Mouse (Mus musculus) heart, embryonic 11.5 days (tissue): ENCODE results near the gene Astn2. TPM values are rescaled to one million over a fixed set of nuclear protein-coding genes. Genes with fewer than 3 reads are reported as not detected.

Experiments
- ATAC-seq: fragments of 200-750 bp; cut with Nextera tagmentation; replicated peaks from 2 replicates; pipeline ENCODE4 v1.8.0; 2017; ENCODE audit warnings: moderate library complexity; ENCODE audit not compliant: insufficient number of reproducible peaks, low FRiP score, low TSS enrichment
- H3K27ac ChIP-seq: fragments of 300-500 bp; sonication (generic); 2 replicates; pipeline ENCODE4 v1.5.1; 2014; ENCODE audit warnings: mild to moderate bottlenecking, low read depth, low read length
- H3K27me3 ChIP-seq: fragments of 300-500 bp; sonication (generic); 2 replicates; pipeline ENCODE4 v1.6.1; 2014; ENCODE audit warnings: mild to moderate bottlenecking, low read length, mixed read lengths; ENCODE audit not compliant: control insufficient read depth, insufficient read depth
- H3K36me3 ChIP-seq: fragments of 300-500 bp; sonication (generic); 2 replicates; pipeline ENCODE4 v1.6.1; 2014; ENCODE audit warnings: mild to moderate bottlenecking, low read length, moderate library complexity, mixed read lengths; ENCODE audit not compliant: control insufficient read depth, insufficient read depth
- H3K4me1 ChIP-seq: fragments of 300-500 bp; sonication (generic); 2 replicates; pipeline ENCODE4 v1.6.1; 2014; ENCODE audit warnings: low read length; ENCODE audit not compliant: control insufficient read depth, insufficient read depth
- H3K4me2 ChIP-seq: fragments of 300-500 bp; sonication (generic); 2 replicates; pipeline ENCODE4 v1.6.1; 2014; ENCODE audit warnings: mild to moderate bottlenecking, moderate library complexity
- H3K4me3 ChIP-seq: fragments of 300-500 bp; sonication (generic); 2 replicates; pipeline ENCODE4 v1.5.1; 2014; ENCODE audit warnings: low read depth, low read length
- H3K9ac ChIP-seq: fragments of 300-500 bp; sonication (generic); 2 replicates; pipeline ENCODE4 v1.6.1; 2014; ENCODE audit warnings: mild to moderate bottlenecking, low read depth, low read length, moderate library complexity
- H3K9me3 ChIP-seq: fragments of 300-500 bp; sonication (generic); replicated peaks from 2 replicates; pipeline ENCODE4 v1.6.1; 2016; ENCODE audit warnings: low read length; ENCODE audit not compliant: control insufficient read depth
- WGBS: fragments of 180-500 bp; shearing (Covaris S2); extraction: QIAGEN DNeasy Blood & Tissue Kit; methylation state at CpG from one replicate; pipeline ENCODE4 v1.1.7; 2014; ENCODE audit not compliant: insufficient replicate concordance; 5-methylcytosine and 5-hydroxymethylcytosine counted together
- polyA plus RNA-seq: library from polyadenylated mRNA; unstranded; fragments of >200 nt; fragmentation: Nextera tagmentation; extraction: Ambion mirVana; gene quantifications from 2 replicates; pipeline ENCODE4 v1.2.1, GENCODE M21; 2014

Astn2 gene
- polyA plus RNA-seq, 1 experiment from 2014 or later = 0.14 TPM

DNA sequence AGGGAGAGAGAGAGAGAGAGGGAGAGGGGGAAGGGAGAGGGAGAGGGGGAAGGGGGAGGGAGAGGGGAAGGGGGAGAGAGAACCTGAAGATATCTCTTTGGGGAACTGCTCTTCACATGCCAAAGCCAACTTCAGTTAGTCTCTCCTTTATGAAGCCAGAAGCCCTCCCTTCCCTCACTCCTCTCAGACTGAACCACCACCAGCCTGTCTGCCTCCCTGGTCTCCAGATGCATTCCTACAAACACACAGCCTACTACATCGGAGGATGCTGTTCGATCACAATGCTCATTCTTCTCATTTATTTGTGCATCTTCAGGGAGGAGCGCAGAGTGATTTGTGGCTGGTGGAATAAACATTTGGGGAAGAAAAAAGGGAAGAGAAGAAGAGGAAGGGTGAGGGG is 584.6 kb downstream of the Astn2 start:
- H3K27ac ChIP-seq = no peak overlapping the region
- no peak for ATAC-seq
- 60% methylated on average over 3 of the region's 3 CpGs for WGBS
- H3K4me3 ChIP-seq = no peak overlapping the region
- H3K9ac ChIP-seq = no peak overlapping the region
- H3K9me3 ChIP-seq = no peaks in the 10 kb centered on the region
- H3K36me3 ChIP-seq = no peaks in the 10 kb centered on the region
- no peaks in the 10 kb centered on the region; the same call in 1 of the 2 replicates for H3K4me1 ChIP-seq
- no peak overlapping the region for H3K4me2 ChIP-seq
- no peaks in the 10 kb centered on the region for H3K27me3 ChIP-seq

DNA sequence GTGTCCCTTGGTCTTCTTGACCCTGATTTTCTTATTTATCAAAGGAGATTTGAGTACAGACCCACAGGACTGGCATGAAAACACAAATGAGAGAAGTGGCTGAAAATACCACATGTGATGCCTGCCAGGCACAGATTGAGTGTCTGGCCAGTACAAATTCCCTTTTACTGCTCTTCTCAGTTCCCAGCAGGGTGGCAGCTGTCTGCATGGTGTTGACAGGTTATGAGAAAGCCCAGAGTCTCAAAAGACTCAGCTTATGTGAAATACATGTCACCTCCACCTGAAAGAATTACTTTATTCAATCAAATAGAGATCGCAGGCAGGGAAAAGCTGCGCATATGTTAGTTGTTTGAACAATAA is 590.3 kb downstream of the Astn2 start:
- Histone ChIP-seq H3K27ac (peak overlapping the region; percentile 41; the same call in 1 of the 2 replicates), H3K4me1 (peaks cover 5% of the 10 kb centered on the region; the same call in 1 of the 2 replicates), H3K9me3 (no peaks in the 10 kb centered on the region), H3K4me2 (no peak overlapping the region), H3K9ac (no peak overlapping the region), H3K36me3 (no peaks in the 10 kb centered on the region), H3K4me3 (no peak overlapping the region), H3K27me3 (no peaks in the 10 kb centered on the region)
- WGBS = 56% methylated on average over 2 of the region's 2 CpGs
- ATAC-seq = no peak

DNA sequence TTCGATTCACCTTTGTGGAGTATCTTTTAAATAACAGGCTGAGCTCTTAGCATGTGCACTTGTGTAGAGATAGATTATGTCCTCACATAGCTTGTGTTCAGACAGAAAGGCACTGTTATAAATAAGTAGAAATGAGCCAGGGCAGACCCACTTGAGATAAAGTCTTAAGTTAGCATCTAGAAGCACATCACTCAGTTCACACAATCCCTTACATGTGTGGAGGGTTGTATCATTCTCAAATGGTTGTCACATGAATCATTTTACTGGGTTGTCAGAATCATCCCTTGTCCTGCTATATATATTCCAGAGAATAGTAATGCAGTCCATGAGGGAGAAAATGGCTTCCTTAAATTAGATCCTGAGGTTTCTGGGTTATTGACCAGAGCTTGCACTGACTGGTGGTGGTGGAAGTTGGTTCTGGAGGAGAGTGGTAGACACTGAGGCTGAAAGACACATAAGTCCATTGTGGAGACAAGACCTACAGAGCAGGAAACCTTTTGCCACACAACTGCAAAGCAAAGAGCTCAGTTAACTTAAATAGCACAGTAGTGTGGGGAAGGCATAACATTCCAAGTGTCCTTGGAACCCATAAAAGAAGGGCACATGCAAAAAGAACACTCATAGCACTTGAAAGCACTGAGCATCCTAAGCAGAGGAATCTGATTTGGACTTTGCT is 590.8 kb downstream of the Astn2 start:
- H3K27ac ChIP-seq = peak overlapping the region; percentile 41; the same call in 1 of the 2 replicates

DNA sequence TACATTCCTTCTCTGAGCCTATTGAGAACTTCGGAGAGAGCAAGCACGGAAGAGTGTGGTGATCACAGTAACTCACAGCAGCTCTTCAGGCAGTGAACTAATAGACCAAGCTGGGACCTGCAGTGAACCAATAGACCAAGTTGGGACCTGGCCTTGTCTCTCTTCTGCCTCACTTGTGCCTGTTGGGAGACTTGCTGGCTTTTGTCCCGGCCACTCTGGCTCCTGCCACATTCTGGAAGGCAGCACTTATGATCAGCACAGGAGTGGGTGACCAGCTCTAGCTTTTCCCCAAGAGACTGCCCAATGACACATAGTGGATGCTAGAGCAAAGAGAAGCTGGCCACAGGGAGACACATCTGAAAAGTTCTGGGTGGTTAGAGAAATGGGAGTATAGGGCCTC is 597.1 kb downstream of the Astn2 start:
- Histone ChIP-seq H3K27ac (no peak overlapping the region), H3K36me3 (no peaks in the 10 kb centered on the region), H3K9me3 (no peaks in the 10 kb centered on the region), H3K9ac (no peak overlapping the region), H3K27me3 (no peaks in the 10 kb centered on the region), H3K4me2 (no peak overlapping the region), H3K4me1 (no peaks in the 10 kb centered on the region), H3K4me3 (no peak overlapping the region)
- no peak for ATAC-seq
- WGBS = 84% methylated on average over 3 of the region's 3 CpGs

More for the DNA sequence above, 590.8 kb downstream of the Astn2 start:
- 56% methylated on average over 1 of the region's 1 CpGs for WGBS
- H3K4me3 ChIP-seq = no peak overlapping the region
- H3K4me1 ChIP-seq = peaks cover 5% of the 10 kb centered on the region; the same call in 1 of the 2 replicates
- H3K9ac ChIP-seq = no peak overlapping the region
- H3K36me3 ChIP-seq = no peaks in the 10 kb centered on the region
- no peaks in the 10 kb centered on the region for H3K9me3 ChIP-seq
- no peak for ATAC-seq
- H3K4me2 ChIP-seq = no peak overlapping the region
- H3K27me3 ChIP-seq = no peaks in the 10 kb centered on the region

DNA sequence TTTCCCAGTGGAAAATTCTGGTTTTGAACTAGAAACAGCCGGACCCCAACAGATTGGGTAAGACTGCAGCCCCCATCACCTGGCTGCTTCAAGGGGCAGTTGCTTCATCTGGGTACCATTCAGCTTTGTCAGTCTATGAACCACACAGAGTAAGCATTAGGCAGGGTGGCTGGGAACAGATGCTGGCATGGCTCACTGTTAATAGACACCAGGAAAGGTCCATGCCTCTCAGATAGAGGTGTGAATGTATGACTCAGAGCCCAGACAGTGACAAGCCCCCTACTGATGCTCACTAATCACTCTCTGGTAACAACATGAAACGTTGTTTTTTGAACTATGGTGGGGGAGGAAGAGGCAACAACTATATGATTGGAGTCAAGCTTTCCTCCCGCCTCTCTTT is 603.2 kb downstream of the Astn2 start:
- no peaks in the 10 kb centered on the region for H3K4me1 ChIP-seq
- no peaks in the 10 kb centered on the region for H3K36me3 ChIP-seq
- no peak overlapping the region for H3K4me2 ChIP-seq
- H3K9ac ChIP-seq = no peak overlapping the region
- no peak overlapping the region for H3K4me3 ChIP-seq
- no peak for ATAC-seq
- no peaks in the 10 kb centered on the region for H3K27me3 ChIP-seq
- WGBS = 48% methylated on average over 3 of the region's 3 CpGs
- no peak overlapping the region for H3K27ac ChIP-seq
- H3K9me3 ChIP-seq = no peaks in the 10 kb centered on the region

DNA sequence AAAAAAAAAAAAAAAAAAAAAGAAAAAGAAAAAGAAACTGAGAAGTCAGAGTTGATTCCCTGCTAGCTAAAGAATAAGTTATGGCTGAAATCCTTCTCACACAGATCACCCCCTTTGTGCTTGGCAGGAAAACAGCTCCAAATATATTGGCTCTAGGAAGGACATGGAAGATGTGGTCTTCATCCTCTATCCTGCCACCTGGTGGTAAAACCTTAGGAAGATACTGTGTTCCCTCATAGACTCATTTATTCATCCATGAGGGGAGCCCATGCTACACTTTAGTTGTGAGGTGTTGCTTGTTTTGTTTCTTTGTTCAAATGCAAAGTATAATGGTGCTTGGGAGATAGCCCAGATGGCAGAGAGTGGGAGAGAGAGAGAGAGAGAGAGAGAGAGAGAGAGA is 613.4 kb downstream of the Astn2 start:
- no peak for ATAC-seq
- Histone ChIP-seq H3K9ac (no peak overlapping the region), H3K9me3 (no peaks in the 10 kb centered on the region), H3K27ac (no peak overlapping the region), H3K36me3 (no peaks in the 10 kb centered on the region), H3K4me3 (no peak overlapping the region), H3K4me1 (no peaks in the 10 kb centered on the region), H3K4me2 (no peak overlapping the region), H3K27me3 (no peaks in the 10 kb centered on the region)

DNA sequence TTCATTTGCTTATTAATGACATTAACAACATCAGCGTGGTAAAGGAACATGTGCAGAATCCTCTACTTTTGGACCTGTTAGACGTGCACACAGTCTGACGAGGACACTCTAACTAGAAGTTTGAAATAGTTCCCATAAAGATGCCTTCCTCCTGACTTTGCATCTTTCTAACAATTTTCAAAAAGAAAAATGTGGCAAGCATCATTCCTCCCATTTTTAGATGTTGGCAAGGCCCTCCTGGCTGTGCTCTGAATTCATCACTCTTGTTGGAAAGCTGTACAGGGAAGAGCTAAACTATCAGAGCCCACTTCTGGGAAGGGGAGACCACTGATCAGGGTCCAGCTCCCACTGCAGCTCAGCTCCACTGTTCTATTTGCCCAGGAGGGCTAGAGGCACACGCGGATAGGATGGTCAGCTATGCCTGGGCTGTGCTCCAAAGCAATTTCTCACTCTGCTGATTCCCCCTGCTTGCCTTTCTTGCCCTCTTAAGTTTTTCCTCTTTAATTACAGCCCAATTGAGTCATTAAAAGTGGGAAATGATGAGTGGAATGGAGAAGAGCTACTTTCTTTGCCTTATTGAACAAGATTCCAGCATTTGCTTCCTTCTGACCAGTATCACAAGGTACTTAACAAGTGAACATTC is 630.9 kb downstream of the Astn2 start:
- no peak overlapping the region for H3K27ac ChIP-seq
- H3K4me3 ChIP-seq = no peak overlapping the region
- 82% methylated on average over 5 of the region's 5 CpGs for WGBS
- no peak for ATAC-seq
- no peaks in the 10 kb centered on the region for H3K27me3 ChIP-seq
- no peaks in the 10 kb centered on the region for H3K36me3 ChIP-seq
- H3K9me3 ChIP-seq = no peaks in the 10 kb centered on the region
- H3K9ac ChIP-seq = no peak overlapping the region
- H3K4me1 ChIP-seq = no peaks in the 10 kb centered on the region
- H3K4me2 ChIP-seq = no peak overlapping the region

DNA sequence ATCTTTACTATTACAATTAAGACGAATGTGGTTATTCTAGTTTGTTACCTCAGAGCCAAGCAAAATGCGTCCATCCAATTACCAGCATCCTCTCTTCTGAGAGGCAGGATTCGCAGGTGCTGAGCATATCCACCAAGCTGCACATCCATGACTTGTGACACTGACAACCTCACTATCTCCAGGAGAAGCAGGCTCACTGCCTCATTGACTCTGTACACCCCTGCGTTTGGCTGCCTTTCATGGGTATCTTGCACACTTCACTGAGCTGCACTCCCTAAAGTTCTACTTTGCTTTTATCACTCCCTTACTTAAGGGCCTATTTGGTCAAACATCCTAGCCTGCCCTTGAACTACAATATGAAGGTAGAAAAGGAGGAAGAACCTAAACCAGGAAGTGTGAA is 633.5 kb downstream of the Astn2 start:
- WGBS = 84% methylated on average over 4 of the region's 4 CpGs
- Histone ChIP-seq H3K4me2 (no peak overlapping the region), H3K4me1 (no peaks in the 10 kb centered on the region), H3K27me3 (no peaks in the 10 kb centered on the region), H3K9me3 (no peaks in the 10 kb centered on the region), H3K9ac (no peak overlapping the region), H3K27ac (no peak overlapping the region), H3K4me3 (no peak overlapping the region), H3K36me3 (no peaks in the 10 kb centered on the region)
- ATAC-seq = no peak

DNA sequence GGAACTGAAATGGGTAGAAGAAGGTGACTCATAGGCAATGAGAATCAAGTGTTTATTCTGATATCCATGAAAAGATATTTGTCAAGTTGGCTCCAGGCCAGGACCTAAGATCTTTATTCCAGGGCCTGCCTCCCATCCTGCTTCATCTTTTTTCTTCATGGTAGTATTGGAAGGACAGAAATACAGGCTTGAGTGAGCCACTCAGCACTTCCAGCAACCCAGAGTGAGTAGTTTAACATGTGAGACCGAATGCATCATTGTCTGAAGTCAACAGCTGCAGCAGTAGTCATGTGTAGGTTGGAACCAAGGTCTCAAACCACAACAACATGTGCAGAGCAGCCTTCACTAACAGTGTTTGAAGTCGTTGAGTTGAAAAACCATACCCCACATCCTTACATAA is 636.5 kb downstream of the Astn2 start:
- Histone ChIP-seq H3K4me2 (no peak overlapping the region), H3K9me3 (no peaks in the 10 kb centered on the region), H3K4me3 (no peak overlapping the region), H3K9ac (no peak overlapping the region), H3K36me3 (no peaks in the 10 kb centered on the region), H3K27ac (no peak overlapping the region), H3K27me3 (no peaks in the 10 kb centered on the region), H3K4me1 (no peaks in the 10 kb centered on the region)
- no peak for ATAC-seq
- 45% methylated on average over 2 of the region's 2 CpGs for WGBS
